Mouse (Mus musculus) left cerebral cortex, postnatal 4 days (tissue): Measurements from ENCODE around the gene Lrrc38. TPM values are rescaled to one million over a fixed set of nuclear protein-coding genes. Genes with fewer than 3 reads are reported as not detected.
A peak's percentile ranks its signal among the peaks of the same experiment; 100 is the strongest.
"Not testable (repeated sequence)": the region's sequence is repeated elsewhere in the genome, so short reads cannot be mapped to it uniquely, and the experiment has no call there.

Experiments
- DNase-seq: peaks from one replicate; pipeline ENCODE4 v3.0.0-alpha.2; 2022
- intact Hi-C: fragments of 180-260 bp; cut with DNase I; formaldehyde crosslinking; loops from one replicate; pipeline ENCODE4 v1.15.1; 2025
- total RNA-seq, 2 experiments: library from RNA; stranded (reverse); gene quantifications; 2 replicates each; pipeline ENCODE4 v1.2.3; 2021

Lrrc38 gene
- total RNA-seq, result under 1 TPM in 1 of 2 experiments, not detected in 1; 0.14 TPM

- intact Hi-C loops, result no loop called here
- DNase-seq, result peak; percentile 83
These were observed at the start of gene Lrrc38 for GRCm38 (mm10) chr4:143349484-143349906. TSS of gene Lrrc38 (plus strand) at chr4:143349757.

- DNase-seq, result no peak
- intact Hi-C loops, result loop anchor here (10.0 kb wide), 1 partner anchor 1145 kb away; no protein-coding TSS in a partner anchor
These were observed 49.4 kb upstream of the Lrrc38 start for GRCm38 (mm10) chr4:143300113-143300688.

DNA sequence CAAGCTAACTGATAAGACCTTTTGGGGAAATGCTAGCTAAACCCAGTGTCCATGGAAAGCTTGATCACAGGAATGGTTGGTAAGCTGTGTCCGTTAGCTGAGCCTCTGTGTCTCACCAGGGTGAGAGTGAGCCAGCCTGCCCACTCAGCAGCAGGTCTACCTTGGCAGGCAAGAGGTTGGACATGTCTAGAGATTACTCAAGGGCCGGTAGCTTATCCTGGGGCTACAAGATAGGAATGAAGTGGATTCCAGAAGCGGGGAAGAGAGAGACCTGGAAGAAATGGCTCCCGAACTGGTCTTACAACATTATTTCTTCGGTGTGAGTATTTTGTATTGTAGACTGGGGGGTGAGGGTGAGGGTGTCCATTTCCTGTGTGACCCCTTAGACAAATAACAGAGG lies 48.5 kb upstream of the Lrrc38 start:
- intact Hi-C loops, result loop anchor here (10.0 kb wide), 1 partner anchor 1146 kb away; no protein-coding TSS in a partner anchor
- DNase-seq, result no peak

DNA sequence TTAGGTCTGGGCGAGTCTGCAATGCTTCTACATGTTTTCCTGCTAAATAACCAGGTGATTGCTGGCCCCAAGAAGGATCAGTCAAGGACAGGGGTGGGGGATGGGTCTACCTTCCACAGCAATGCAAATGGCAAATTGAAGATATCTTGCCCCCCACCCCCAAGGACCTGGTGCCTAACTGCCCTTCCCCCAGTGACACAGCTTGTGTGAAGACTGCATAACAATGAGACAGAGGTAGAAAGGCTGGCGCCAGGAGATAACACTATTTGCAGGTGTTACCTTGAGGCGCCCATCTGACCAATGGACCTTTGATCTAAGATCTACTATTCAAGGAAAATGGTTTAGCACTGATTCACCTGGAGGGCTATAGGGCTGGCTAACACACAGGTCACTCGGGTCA lies 47.7 kb upstream of the Lrrc38 start:
- no peak for DNase-seq
- intact Hi-C loops, result loop anchor here (10.0 kb wide), 1 partner anchor 1147 kb away; no protein-coding TSS in a partner anchor

DNA sequence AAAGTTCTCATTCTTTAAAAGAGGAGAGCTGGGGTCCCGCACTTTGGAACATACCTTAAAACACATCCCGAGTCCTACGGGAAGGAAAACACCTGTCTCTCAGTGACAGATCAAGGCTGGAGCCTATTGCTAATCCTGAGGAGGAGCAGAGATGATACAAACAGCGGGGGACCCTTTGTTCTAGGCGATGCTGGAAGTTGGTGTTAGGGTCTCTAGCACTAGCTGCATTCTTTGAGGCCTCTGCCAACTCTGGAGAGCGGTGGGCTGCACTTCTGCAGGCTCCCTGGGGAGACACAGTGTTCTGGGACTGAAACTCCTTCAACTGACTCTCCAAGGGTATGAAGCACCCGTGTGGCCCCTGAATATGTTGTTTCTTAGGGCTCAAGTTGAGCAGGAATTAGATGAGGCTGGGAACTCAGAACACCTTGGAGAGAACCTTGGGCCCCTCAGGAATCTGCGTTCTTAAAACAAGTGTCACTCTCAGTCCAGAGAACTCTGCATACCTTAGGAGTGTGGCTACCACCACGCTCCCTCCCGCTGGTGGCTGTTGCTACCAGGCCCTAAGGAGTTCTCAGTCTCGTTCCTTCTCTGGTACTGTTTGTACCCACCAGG lies 47.2 kb upstream of the Lrrc38 start:
- DNase-seq, result no peak
- intact Hi-C loops, result loop anchor here (10.0 kb wide), 1 partner anchor 1148 kb away; no protein-coding TSS in a partner anchor

DNA sequence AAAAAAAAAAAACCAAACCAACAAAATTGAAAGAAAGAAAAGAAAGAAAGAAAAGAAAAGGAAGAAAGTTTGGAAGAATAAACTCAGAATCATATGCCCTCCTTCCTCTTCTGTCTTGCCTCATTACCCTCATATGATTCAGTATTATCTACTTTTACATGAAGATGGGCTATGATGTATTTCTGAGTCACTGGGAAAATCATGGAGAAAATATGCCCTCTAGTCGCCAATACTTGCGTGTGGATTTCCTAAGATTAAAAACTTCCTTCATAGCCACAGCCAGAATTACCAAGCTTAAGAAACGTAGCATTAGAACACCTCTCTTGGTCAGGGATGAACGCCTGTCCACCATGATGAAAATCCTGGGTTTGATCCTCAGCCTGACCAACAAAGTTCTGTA lies 44.5 kb upstream of the Lrrc38 start:
- no peak for DNase-seq
- intact Hi-C loops, result loop anchor here (10.0 kb wide), 1 partner anchor 1150 kb away; no protein-coding TSS in a partner anchor

GRCm38 (mm10) chr4:143305987-143306772 lies 43.4 kb upstream of the Lrrc38 start:
- intact Hi-C loops, result loop anchor here (10.0 kb wide), 1 partner anchor 1151 kb away; no protein-coding TSS in a partner anchor
- DNase-seq, result no peak

- intact Hi-C loops, result no loop called here
- DNase-seq, result peak; percentile 36
These were observed 38.2 kb upstream of the Lrrc38 start for GRCm38 (mm10) chr4:143311341-143311740.

GRCm38 (mm10) chr4:143313299-143313698 lies 36.3 kb upstream of the Lrrc38 start:
- DNase-seq, result no peak
- intact Hi-C loops, result no loop called here

DNA sequence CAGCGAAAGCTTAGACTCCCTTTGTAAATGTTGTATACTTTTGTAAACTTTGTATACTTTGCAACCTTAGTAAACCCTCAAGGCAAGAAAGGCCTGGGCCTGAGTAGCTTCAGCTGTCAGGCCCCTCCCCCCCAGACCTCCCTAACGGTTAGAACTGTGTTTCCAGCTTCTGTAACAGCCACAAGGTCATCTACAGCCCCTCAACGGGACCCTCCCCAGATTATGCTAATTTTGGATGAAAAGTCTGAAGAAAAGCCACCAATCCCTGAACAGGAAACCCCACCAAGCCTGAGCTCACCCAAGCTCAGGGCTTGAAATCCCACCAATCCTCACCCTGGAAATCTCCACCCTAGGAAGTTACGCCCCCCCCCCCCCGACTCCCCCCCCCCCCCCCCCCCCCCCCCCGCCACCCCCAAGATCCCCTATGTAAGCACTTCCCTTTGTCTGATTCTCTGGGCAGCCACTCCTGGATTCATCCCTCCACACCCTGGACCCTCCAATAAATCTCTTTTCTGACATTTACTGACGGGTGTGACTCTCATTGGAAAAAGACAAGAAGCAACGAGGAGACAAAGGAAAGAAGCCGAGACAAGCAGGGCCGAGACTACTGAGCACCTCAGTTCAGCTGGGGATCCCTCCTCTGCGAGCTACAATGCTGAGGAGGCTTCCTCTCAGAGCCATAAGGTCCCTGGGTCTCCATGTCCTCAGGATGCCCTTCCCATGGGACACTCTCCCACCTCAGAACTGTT lies 25.2 kb upstream of the Lrrc38 start:
- no peak for DNase-seq
- intact Hi-C loops, result no loop called here

GRCm38 (mm10) chr4:143324925-143325624 lies 24.5 kb upstream of the Lrrc38 start:
- intact Hi-C loops, result loop anchor here (5.0 kb wide), 1 partner anchor 52 kb away; no protein-coding TSS in a partner anchor
- no peak for DNase-seq

GRCm38 (mm10) chr4:143325625-143325941 lies 24.0 kb upstream of the Lrrc38 start:
- intact Hi-C loops, result loop anchor here (5.0 kb wide), 1 partner anchor 52 kb away; no protein-coding TSS in a partner anchor
- DNase-seq, result peak; percentile 84

DNA sequence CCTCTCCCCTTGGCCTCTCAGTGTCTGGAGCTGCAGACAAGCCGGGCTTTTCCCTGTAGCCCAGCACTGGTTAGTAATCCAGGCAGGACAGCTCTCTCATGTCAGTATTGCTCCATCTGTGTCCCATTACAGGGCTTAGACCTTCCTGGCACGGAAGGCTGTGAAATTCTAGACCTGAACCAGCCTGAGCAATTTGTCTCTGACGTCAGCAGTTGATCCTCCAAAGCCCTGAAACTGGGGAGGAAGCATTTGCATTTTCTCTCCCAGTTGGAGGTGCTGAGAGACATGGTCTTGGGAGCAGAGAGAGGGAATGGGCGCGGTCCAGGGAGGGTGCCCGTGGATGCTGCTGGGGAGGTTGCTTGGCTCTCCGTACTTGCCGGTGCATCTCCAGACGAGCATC lies 19.0 kb upstream of the Lrrc38 start:
- no peak for DNase-seq
- intact Hi-C loops, result no loop called here

- DNase-seq, result no peak
- intact Hi-C loops, result no loop called here
These were observed 17.8 kb upstream of the Lrrc38 start for GRCm38 (mm10) chr4:143331787-143332186.

GRCm38 (mm10) chr4:143334145-143334544 lies 15.4 kb upstream of the Lrrc38 start:
- intact Hi-C loops, result no loop called here
- DNase-seq, result no peak

DNA sequence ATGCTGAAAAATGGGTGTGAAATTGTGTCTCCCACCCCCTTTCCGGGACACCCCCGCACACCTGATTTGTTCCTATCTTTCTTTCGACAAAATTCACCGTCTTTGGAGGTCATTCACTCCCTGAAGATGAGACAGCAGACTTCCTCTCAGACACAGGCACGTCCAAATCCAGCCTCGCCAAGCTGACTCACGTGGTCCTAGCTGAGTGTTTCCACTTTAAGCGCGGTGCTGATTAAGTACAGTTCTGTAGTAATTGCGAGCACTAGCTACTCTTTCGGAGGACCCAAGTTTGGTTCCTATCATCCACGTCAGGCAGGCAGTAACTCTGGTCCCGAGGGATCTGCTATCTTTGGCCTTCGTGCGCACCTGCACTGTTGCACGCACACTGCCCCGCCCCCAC lies 14.6 kb upstream of the Lrrc38 start:
- DNase-seq, result no peak
- intact Hi-C loops, result no loop called here

DNA sequence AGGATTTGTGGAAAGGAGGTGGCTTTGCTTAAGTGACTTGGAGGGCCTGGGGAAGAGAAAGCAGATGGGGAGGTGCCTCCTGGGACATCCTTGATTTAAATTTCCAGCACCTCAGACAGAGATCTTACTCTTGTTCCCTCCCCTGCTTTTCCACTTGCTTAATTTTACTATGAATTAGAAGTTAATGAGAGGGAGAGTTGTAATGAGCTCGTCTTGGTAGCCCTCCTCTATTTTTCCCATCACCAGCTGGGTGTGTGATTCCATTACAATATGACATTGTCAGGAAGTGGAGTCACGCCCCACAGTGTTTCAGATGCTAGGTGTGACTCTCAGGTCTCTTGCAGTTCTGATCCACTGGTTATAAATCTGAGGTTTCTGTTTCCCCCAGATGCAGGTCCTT lies 13.5 kb upstream of the Lrrc38 start:
- intact Hi-C loops, result no loop called here
- no peak for DNase-seq

GRCm38 (mm10) chr4:143339808-143340207 lies 9.7 kb upstream of the Lrrc38 start:
- intact Hi-C loops, result no loop called here
- DNase-seq, result no peak

DNA sequence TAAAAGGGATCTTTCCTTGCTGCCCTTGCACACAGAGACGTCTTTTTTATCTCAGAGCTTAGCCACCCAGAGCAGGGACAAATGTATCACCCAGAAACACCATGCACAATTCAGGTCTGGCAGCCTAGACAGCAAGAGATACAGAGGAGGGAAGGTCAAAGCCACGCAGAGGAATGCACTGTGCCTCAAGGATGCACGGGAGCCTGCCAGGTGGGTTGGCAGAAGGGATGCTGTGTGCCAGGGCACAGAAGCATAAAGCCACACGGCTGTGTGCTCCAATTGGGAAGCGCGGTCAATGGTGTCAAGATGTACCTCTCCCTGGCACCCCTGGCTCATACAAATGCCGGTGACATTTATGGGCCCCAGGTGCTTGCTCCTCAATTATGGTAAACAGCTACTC lies 8.1 kb upstream of the Lrrc38 start:
- intact Hi-C loops, result no loop called here
- peak; percentile 27 for DNase-seq

- DNase-seq, intact Hi-C loops: not testable (repeated sequence)
These were observed 4.1 kb upstream of the Lrrc38 start for GRCm38 (mm10) chr4:143345491-143345890.
